Mouse (Mus musculus) kidney, embryonic 14.5 days (tissue): ENCODE results near the gene Asic2. TPM values are rescaled to one million over a fixed set of nuclear protein-coding genes. Genes with fewer than 3 reads are reported as not detected.
A peak's percentile ranks its signal among the peaks of the same experiment; 100 is the strongest.

ENCODE experiments used
- ATAC-seq: fragments of 200-750 bp; cut with Nextera tagmentation; 2 replicates; pipeline ENCODE4 v1.8.0; 2017; ENCODE audit warnings: moderate number of reproducible peaks, mild to moderate bottlenecking, moderate TSS enrichment, moderate library complexity; ENCODE audit not compliant: low FRiP score, low TSS enrichment
- H3K27ac ChIP-seq: fragments of 300-500 bp; sonication (generic); 2 replicates; pipeline ENCODE4 v1.5.1; 2014; ENCODE audit warnings: low read depth, mild to moderate bottlenecking, low read length, moderate library complexity, mixed read lengths
- H3K27me3 ChIP-seq: fragments of 300-500 bp; sonication (generic); 2 replicates; pipeline ENCODE4 v1.6.1; 2014; ENCODE audit warnings: mild to moderate bottlenecking, low read length; ENCODE audit not compliant: control insufficient read depth, insufficient read depth
- H3K36me3 ChIP-seq: fragments of 300-500 bp; sonication (generic); 2 replicates; pipeline ENCODE4 v1.6.1; 2014; ENCODE audit warnings: low read length, mixed read lengths; ENCODE audit not compliant: control insufficient read depth, insufficient read depth
- H3K4me1 ChIP-seq: fragments of 300-500 bp; sonication (generic); 2 replicates; pipeline ENCODE4 v1.6.1; 2014; ENCODE audit warnings: low read length, mixed read lengths; ENCODE audit not compliant: control insufficient read depth, insufficient read depth
- H3K4me2 ChIP-seq: fragments of 300-500 bp; sonication (generic); replicated peaks from 2 replicates; pipeline ENCODE4 v1.6.1; 2014; ENCODE audit warnings: low read depth, mild to moderate bottlenecking, low read length
- H3K4me3 ChIP-seq: fragments of 300-500 bp; sonication (generic); 2 replicates; pipeline ENCODE4 v1.5.1; 2014; ENCODE audit warnings: mild to moderate bottlenecking, low read length
- H3K9ac ChIP-seq: fragments of 300-500 bp; sonication (generic); 2 replicates; pipeline ENCODE4 v1.6.1; 2014; ENCODE audit warnings: low read depth, mild to moderate bottlenecking, low read length, moderate library complexity
- H3K9me3 ChIP-seq: fragments of 300-500 bp; sonication (generic); 2 replicates; pipeline ENCODE4 v1.6.1; 2016; ENCODE audit warnings: low read length; ENCODE audit not compliant: control insufficient read depth
- WGBS: fragments of 180-500 bp; shearing (Covaris S2); extraction: QIAGEN DNeasy Blood & Tissue Kit; methylation state at CpG from one replicate; pipeline ENCODE4 v1.1.7; 2014; 5-methylcytosine and 5-hydroxymethylcytosine counted together
- polyA plus RNA-seq: library from polyadenylated mRNA; unstranded; fragments of >200 nt; fragmentation: Nextera tagmentation; extraction: Ambion mirVana; gene quantifications from 2 replicates; pipeline ENCODE4 v1.2.1, GENCODE M21; 2014

Gene Asic2
- polyA plus RNA-seq, 1 experiment from 2014 or later: 3.4 TPM

- no peak for ATAC-seq
- H3K9me3 ChIP-seq: no peaks in the 10 kb centered on the region
- H3K4me2 ChIP-seq: no peak overlapping the region
- no peaks in the 10 kb centered on the region for H3K36me3 ChIP-seq
- H3K9ac ChIP-seq: no peak overlapping the region
- H3K4me1 ChIP-seq: no peaks in the 10 kb centered on the region
- H3K4me3 ChIP-seq: no peak overlapping the region
- no peak overlapping the region for H3K27ac ChIP-seq
- H3K27me3 ChIP-seq: no peaks in the 10 kb centered on the region
These were observed 1050.6 kb downstream of the Asic2 start for GRCm38 (mm10) chr11:80917688-80918087.

- Histone ChIP-seq H3K4me3 (no peak overlapping the region), H3K4me1 (peaks cover 7% of the 10 kb centered on the region; the same call in 1 of the 2 replicates), H3K9ac (no peak overlapping the region), H3K9me3 (no peaks in the 10 kb centered on the region), H3K4me2 (no peak overlapping the region), H3K27ac (no peak overlapping the region), H3K36me3 (no peaks in the 10 kb centered on the region), H3K27me3 (no peaks in the 10 kb centered on the region)
- ATAC-seq: no peak
- WGBS: 27% methylated on average over 4 of the region's 4 CpGs
These were observed 1054.7 kb downstream of the Asic2 start for GRCm38 (mm10) chr11:80913408-80914024.

- Histone ChIP-seq H3K4me1 (peaks cover 8% of the 10 kb centered on the region; the same call in 1 of the 2 replicates), H3K4me2 (no peak overlapping the region), H3K36me3 (no peaks in the 10 kb centered on the region), H3K27me3 (no peaks in the 10 kb centered on the region), H3K4me3 (no peak overlapping the region), H3K9ac (no peak overlapping the region), H3K27ac (no peak overlapping the region), H3K9me3 (no peaks in the 10 kb centered on the region)
- ATAC-seq: no peak
- WGBS: 75% methylated on average over 5 of the region's 5 CpGs
These were observed 1055.5 kb downstream of the Asic2 start for GRCm38 (mm10) chr11:80912721-80913120.

- WGBS: 94% methylated on average over 6 of the region's 6 CpGs
- H3K4me3 ChIP-seq: no peak overlapping the region
- H3K9ac ChIP-seq: no peak overlapping the region
- H3K36me3 ChIP-seq: no peaks in the 10 kb centered on the region
- ATAC-seq: no peak
- H3K27me3 ChIP-seq: no peaks in the 10 kb centered on the region
- H3K4me2 ChIP-seq: no peak overlapping the region
- H3K9me3 ChIP-seq: no peaks in the 10 kb centered on the region
- H3K27ac ChIP-seq: no peak overlapping the region
- H3K4me1 ChIP-seq: peaks cover 13% of the 10 kb centered on the region
These were observed 1060.4 kb downstream of the Asic2 start for GRCm38 (mm10) chr11:80907820-80908219.

- Histone ChIP-seq H3K4me3 (no peak overlapping the region), H3K27ac (no peak overlapping the region), H3K4me1 (peaks cover 13% of the 10 kb centered on the region), H3K36me3 (no peaks in the 10 kb centered on the region), H3K9me3 (no peaks in the 10 kb centered on the region), H3K9ac (no peak overlapping the region), H3K27me3 (no peaks in the 10 kb centered on the region), H3K4me2 (no peak overlapping the region)
- 0 out of 2 replicates have a peak, but pooled peaks have one; percentile 40 for ATAC-seq
- WGBS: 45% methylated on average over 4 of the region's 4 CpGs
These were observed 1061.8 kb downstream of the Asic2 start for GRCm38 (mm10) chr11:80906456-80906855.

GRCm38 (mm10) chr11:80904559-80904958 lies 1063.7 kb downstream of the Asic2 start:
- no peak for ATAC-seq
- Histone ChIP-seq H3K36me3 (no peaks in the 10 kb centered on the region), H3K9ac (no peak overlapping the region), H3K27ac (no peak overlapping the region), H3K4me1 (peaks cover 10% of the 10 kb centered on the region), H3K9me3 (no peaks in the 10 kb centered on the region), H3K4me3 (no peak overlapping the region), H3K4me2 (no peak overlapping the region), H3K27me3 (no peaks in the 10 kb centered on the region)
- WGBS: 93% methylated on average over 2 of the region's 2 CpGs

- Histone ChIP-seq H3K27me3 (no peaks in the 10 kb centered on the region), H3K27ac (no peak overlapping the region), H3K4me2 (no peak overlapping the region), H3K4me3 (no peak overlapping the region), H3K9ac (no peak overlapping the region), H3K4me1 (peaks cover 6% of the 10 kb centered on the region; the same call in 1 of the 2 replicates), H3K36me3 (no peaks in the 10 kb centered on the region), H3K9me3 (no peaks in the 10 kb centered on the region)
- ATAC-seq: no peak
- 80% methylated on average over 10 of the region's 10 CpGs for WGBS
These were observed 1064.8 kb downstream of the Asic2 start for GRCm38 (mm10) chr11:80903426-80903825.

- H3K4me2 ChIP-seq: no peak overlapping the region
- no peak for ATAC-seq
- 23% methylated on average over 7 of the region's 7 CpGs for WGBS
These were observed 1065.6 kb downstream of the Asic2 start for GRCm38 (mm10) chr11:80902664-80903063.

GRCm38 (mm10) chr11:80900555-80900954 lies 1067.7 kb downstream of the Asic2 start:
- no peak for ATAC-seq
- 75% methylated on average over 4 of the region's 4 CpGs for WGBS
- Histone ChIP-seq H3K27ac (no peak overlapping the region), H3K27me3 (no peaks in the 10 kb centered on the region), H3K4me3 (no peak overlapping the region), H3K36me3 (no peaks in the 10 kb centered on the region), H3K4me1 (peaks cover 6% of the 10 kb centered on the region; the same call in 1 of the 2 replicates), H3K9ac (no peak overlapping the region), H3K4me2 (no peak overlapping the region), H3K9me3 (no peaks in the 10 kb centered on the region)

More at GRCm38 (mm10) chr11:80902664-80903063, 1065.6 kb downstream of the Asic2 start:
- no peak overlapping the region for H3K4me3 ChIP-seq
- no peaks in the 10 kb centered on the region for H3K36me3 ChIP-seq
- H3K27me3 ChIP-seq: no peaks in the 10 kb centered on the region
- no peak overlapping the region; the same call in 1 of the 2 replicates for H3K9ac ChIP-seq
- peaks cover 6% of the 10 kb centered on the region; the same call in 1 of the 2 replicates for H3K4me1 ChIP-seq
- no peaks in the 10 kb centered on the region for H3K9me3 ChIP-seq
- no peak overlapping the region; the same call in 1 of the 2 replicates for H3K27ac ChIP-seq
